Mouse (Mus musculus) hindbrain, embryonic 11.5 days (tissue): ENCODE data around the gene Cdk2ap1. TPM values are rescaled to one million over a fixed set of nuclear protein-coding genes. Genes with fewer than 3 reads are reported as not detected.
"Not testable (repeated sequence)": the region's sequence is repeated elsewhere in the genome, so short reads cannot be mapped to it uniquely, and the experiment has no call there.

Source experiments
- ATAC-seq: fragments of 200-750 bp; cut with Nextera tagmentation; 2 replicates; pipeline ENCODE4 v1.8.0; 2017; ENCODE audit warnings: mild to moderate bottlenecking, moderate TSS enrichment, moderate library complexity; ENCODE audit not compliant: low FRiP score
- DNase-seq: peaks from one replicate; pipeline ENCODE4 v3.0.0-alpha.2; 2015; ENCODE audit warnings: low spot score
- H3K27ac ChIP-seq: fragments of 300-500 bp; sonication (generic); 2 replicates; pipeline ENCODE4 v1.5.1; 2014; ENCODE audit warnings: mild to moderate bottlenecking, low read depth, low read length
- H3K27me3 ChIP-seq: fragments of 300-500 bp; sonication (generic); 2 replicates; pipeline ENCODE4 v1.6.1; 2014; ENCODE audit warnings: mild to moderate bottlenecking, low read length, moderate library complexity, mixed read lengths; ENCODE audit not compliant: control insufficient read depth, insufficient read depth
- H3K36me3 ChIP-seq: fragments of 300-500 bp; sonication (generic); 2 replicates; pipeline ENCODE4 v1.6.1; 2014; ENCODE audit warnings: mild to moderate bottlenecking, low read length, moderate library complexity, mixed read lengths; ENCODE audit not compliant: control insufficient read depth, insufficient read depth
- H3K4me1 ChIP-seq: fragments of 300-500 bp; sonication (generic); replicated peaks from 2 replicates; pipeline ENCODE4 v1.6.1; 2014; ENCODE audit warnings: low read length, mixed read lengths; ENCODE audit not compliant: control insufficient read depth, insufficient read depth
- H3K4me2 ChIP-seq: fragments of 300-500 bp; sonication (generic); replicated peaks from 2 replicates; pipeline ENCODE4 v1.6.1; 2014; ENCODE audit warnings: mild to moderate bottlenecking, low read depth, low read length
- H3K4me3 ChIP-seq: fragments of 300-500 bp; sonication (generic); 2 replicates; pipeline ENCODE4 v1.5.1; 2014; ENCODE audit warnings: low read depth, low read length
- H3K9ac ChIP-seq: fragments of 300-500 bp; sonication (generic); 2 replicates; pipeline ENCODE4 v1.6.1; 2014; ENCODE audit warnings: low read depth, low read length
- H3K9me3 ChIP-seq: fragments of 300-500 bp; sonication (generic); 2 replicates; pipeline ENCODE4 v1.6.1; 2016; ENCODE audit warnings: low read length; ENCODE audit not compliant: control insufficient read depth
- WGBS: fragments of 180-500 bp; shearing (Covaris S2); extraction: QIAGEN DNeasy Blood & Tissue Kit; methylation state at CpG from one replicate; pipeline ENCODE4 v1.1.7; 2014; 5-methylcytosine and 5-hydroxymethylcytosine counted together
- polyA plus RNA-seq: library from polyadenylated mRNA; unstranded; fragments of >200 nt; fragmentation: Nextera tagmentation; extraction: Ambion mirVana; gene quantifications from 2 replicates; pipeline ENCODE4 v1.2.1, GENCODE M21; 2014

Gene Cdk2ap1
- polyA plus RNA-seq = 155 and 243 TPM in 2 replicates

DNA sequence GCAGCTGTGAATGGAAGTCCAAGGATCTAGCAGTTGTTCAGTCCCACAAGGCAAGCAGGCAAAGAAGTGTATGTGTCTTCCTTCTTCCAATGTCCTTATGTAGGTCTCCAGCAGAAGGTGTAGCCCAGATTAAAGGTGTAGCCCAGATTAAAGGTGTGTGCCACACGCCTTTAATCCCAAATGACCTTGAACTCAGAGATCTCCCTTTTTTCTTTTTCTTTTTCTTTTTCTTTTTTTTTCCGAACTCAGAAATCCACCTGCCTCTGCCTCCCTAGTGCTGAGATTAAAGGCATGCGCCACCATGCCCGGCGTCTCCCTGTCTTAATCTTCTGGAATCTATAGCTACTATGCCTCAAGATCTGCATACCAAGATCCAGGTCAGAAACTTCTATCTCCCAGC, at the start of gene Cdk2ap1:
Gene Cdk2ap1 (minus strand): TSS at position 101 of the 400 bp plus-strand sequence.
- H3K27ac ChIP-seq, H3K9me3 ChIP-seq, H3K9ac ChIP-seq, H3K4me1 ChIP-seq, H3K4me2 ChIP-seq, H3K4me3 ChIP-seq, H3K27me3 ChIP-seq, ATAC-seq, H3K36me3 ChIP-seq, DNase-seq: not testable (repeated sequence)
- WGBS = 94% methylated on average over 5 of the region's 5 CpGs

- no peak for DNase-seq
- Histone ChIP-seq H3K36me3 (peaks cover 13% of the 10 kb centered on the region; the same call in 1 of the 2 replicates), H3K4me1 (no peaks in the 10 kb centered on the region), H3K27me3 (no peaks in the 10 kb centered on the region), H3K4me3 (no peak overlapping the region), H3K4me2 (no peak overlapping the region), H3K9me3 (no peaks in the 10 kb centered on the region), H3K9ac (no peak overlapping the region), H3K27ac (no peak overlapping the region)
- 94% methylated on average over 5 of the region's 5 CpGs for WGBS
- ATAC-seq = no peak
Measured at GRCm38 (mm10) chr5:124412163-124412562, 49.3 kb upstream of the Cdk2ap1 start.

GRCm38 (mm10) chr5:124410808-124411207, 47.9 kb upstream of the Cdk2ap1 start:
- Histone ChIP-seq H3K36me3 (peaks cover 13% of the 10 kb centered on the region; the same call in 1 of the 2 replicates), H3K4me1 (no peaks in the 10 kb centered on the region), H3K9me3 (no peaks in the 10 kb centered on the region), H3K27me3 (no peaks in the 10 kb centered on the region), H3K9ac (no peak overlapping the region), H3K4me3 (no peak overlapping the region), H3K27ac (no peak overlapping the region), H3K4me2 (no peak overlapping the region)
- WGBS = 84% methylated on average over 3 of the region's 3 CpGs
- no peak for ATAC-seq
- no peak for DNase-seq

GRCm38 (mm10) chr5:124393726-124394125, 30.8 kb upstream of the Cdk2ap1 start:
- no peak for ATAC-seq
- Histone ChIP-seq H3K4me3 (no peak overlapping the region), H3K9ac (no peak overlapping the region), H3K36me3 (peaks cover 5% of the 10 kb centered on the region), H3K4me2 (no peak overlapping the region), H3K9me3 (no peaks in the 10 kb centered on the region), H3K27me3 (no peaks in the 10 kb centered on the region), H3K27ac (no peak overlapping the region), H3K4me1 (no peaks in the 10 kb centered on the region)
- no peak for DNase-seq
- WGBS = 86% methylated on average over 7 of the region's 7 CpGs

DNA sequence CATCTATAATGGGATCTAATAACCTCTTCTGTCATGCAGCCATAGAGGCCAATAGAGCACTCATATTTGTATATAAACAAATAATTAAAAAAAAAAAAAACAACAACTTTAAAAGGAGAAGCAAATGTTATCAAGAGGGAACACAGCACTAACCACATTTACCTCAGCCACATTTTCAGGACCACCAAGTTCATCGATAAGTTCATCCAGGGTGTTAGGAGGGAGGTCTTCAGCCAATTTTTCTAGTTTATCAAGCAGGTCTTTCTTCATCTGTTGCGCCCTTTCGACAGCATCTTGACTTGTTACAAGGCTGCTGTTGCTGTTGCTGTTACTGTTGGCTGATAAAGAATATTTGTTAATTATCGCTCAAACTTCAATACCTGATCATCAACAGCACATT, 29.5 kb upstream of the Cdk2ap1 start:
- Histone ChIP-seq H3K36me3 (peaks cover 5% of the 10 kb centered on the region), H3K9me3 (no peaks in the 10 kb centered on the region), H3K9ac (no peak overlapping the region), H3K27me3 (no peaks in the 10 kb centered on the region), H3K27ac (no peak overlapping the region), H3K4me3 (no peak overlapping the region), H3K4me1 (no peaks in the 10 kb centered on the region), H3K4me2 (no peak overlapping the region)
- WGBS = 96% methylated on average over 4 of the region's 4 CpGs
- ATAC-seq = no peak
- no peak for DNase-seq

DNA sequence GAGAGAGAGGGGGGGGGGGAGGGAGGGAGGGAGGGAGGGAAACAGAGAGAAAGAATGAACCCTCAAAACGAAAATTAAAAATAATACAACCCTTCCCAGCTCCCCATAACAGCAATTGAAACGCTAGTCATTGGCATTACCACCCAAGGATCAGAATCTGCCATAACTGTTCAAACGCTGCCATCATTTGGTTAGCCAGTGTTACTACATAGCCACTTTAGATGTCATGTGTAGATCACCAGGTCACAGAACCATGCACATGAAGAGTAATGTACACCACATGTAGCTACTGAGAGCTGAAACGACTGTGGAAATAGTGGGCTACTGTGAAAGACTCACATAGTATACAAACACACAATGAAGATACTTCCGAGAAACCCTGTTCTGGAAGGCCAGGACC, 25.1 kb upstream of the Cdk2ap1 start:
- WGBS = 88% methylated on average over 5 of the region's 5 CpGs
- no peak overlapping the region for H3K4me3 ChIP-seq
- H3K4me1 ChIP-seq = no peaks in the 10 kb centered on the region
- H3K9ac ChIP-seq = no peak overlapping the region
- no peaks in the 10 kb centered on the region for H3K9me3 ChIP-seq
- no peak overlapping the region for H3K4me2 ChIP-seq
- H3K36me3 ChIP-seq = peaks cover 14% of the 10 kb centered on the region; the same call in 1 of the 2 replicates
- DNase-seq (peak; percentile 20), ATAC-seq (no peak)
- no peak overlapping the region for H3K27ac ChIP-seq
- no peaks in the 10 kb centered on the region for H3K27me3 ChIP-seq

GRCm38 (mm10) chr5:124380121-124380520, 17.2 kb upstream of the Cdk2ap1 start:
- no peak overlapping the region for H3K9ac ChIP-seq
- 94% methylated on average over 1 of the region's 1 CpGs for WGBS
- H3K36me3 ChIP-seq = peaks cover 9% of the 10 kb centered on the region; the same call in 1 of the 2 replicates
- no peak for ATAC-seq
- no peak overlapping the region for H3K4me3 ChIP-seq
- H3K4me1 ChIP-seq = no peaks in the 10 kb centered on the region
- no peak overlapping the region for H3K4me2 ChIP-seq
- no peak for DNase-seq
- H3K27me3 ChIP-seq = no peaks in the 10 kb centered on the region
- no peak overlapping the region for H3K27ac ChIP-seq
- no peaks in the 10 kb centered on the region for H3K9me3 ChIP-seq

- Histone ChIP-seq H3K27me3 (no peaks in the 10 kb centered on the region), H3K36me3 (peaks cover 5% of the 10 kb centered on the region), H3K4me3 (no peak overlapping the region), H3K27ac (no peak overlapping the region), H3K9ac (no peak overlapping the region), H3K4me2 (no peak overlapping the region), H3K4me1 (no peaks in the 10 kb centered on the region), H3K9me3 (no peaks in the 10 kb centered on the region)
- ATAC-seq (no peak), DNase-seq (no peak)
- 91% methylated on average over 4 of the region's 4 CpGs for WGBS
Measured at GRCm38 (mm10) chr5:124377149-124377548, 14.3 kb upstream of the Cdk2ap1 start.

GRCm38 (mm10) chr5:124376401-124376800, 13.5 kb upstream of the Cdk2ap1 start:
- no peak overlapping the region for H3K9ac ChIP-seq
- no peaks in the 10 kb centered on the region for H3K9me3 ChIP-seq
- H3K4me2 ChIP-seq = no peak overlapping the region
- H3K27me3 ChIP-seq = no peaks in the 10 kb centered on the region
- H3K27ac ChIP-seq = no peak overlapping the region
- no peaks in the 10 kb centered on the region for H3K4me1 ChIP-seq
- no peak overlapping the region for H3K4me3 ChIP-seq
- ATAC-seq = no peak
- peaks cover 5% of the 10 kb centered on the region for H3K36me3 ChIP-seq
- no peak for DNase-seq
- whole genome bisulfite sequencing = 89% methylated on average over 1 of the region's 1 CpGs
